ENCODE assay signal across 10 mouse cellular contexts in genomic region chr5:92498225-92498624, GRCm38 (mm10). TPM values are rescaled to one million over a fixed set of nuclear protein-coding genes. Genes with fewer than 3 reads are reported as not detected.
A peak's percentile ranks its signal among the peaks of the same experiment; 100 is the strongest.
DNase-seq lines count a peak whose midpoint lies in the region; ATAC-seq and TF ChIP-seq lines count a peak whose summit lies in the region.
"Had no signal": no experiment of that assay in that cellular context is flagged by ENCODE, and none has a peak within 500 bp of the region (broad histone marks: within the 10 kb centered on the region; RNA-seq: fewer than 3 reads in every experiment).

No protein-coding gene starts in this region.

- H3K4me3 ChIP-seq in kidney, postnatal 0 days (replicated peaks; ENCODE audit: low read depth, low read length), result no peak overlapping the region
- no peak overlapping the region for H3K4me3 ChIP-seq in kidney, embryonic 16.5 days (ENCODE audit: low read length)
- H3K4me3 ChIP-seq in limb, embryonic 10.5 days, result no peak overlapping the region
- H3K4me3 ChIP-seq: left cerebral cortex, adult 2 months had no signal

- no peaks in the 10 kb centered on the region for H3K36me3 ChIP-seq in kidney, postnatal 0 days (ENCODE audit: insufficient read depth, low read length)
- H3K36me3 ChIP-seq in kidney, embryonic 16.5 days (ENCODE audit: insufficient read depth, low read length), result no peaks in the 10 kb centered on the region
- no peaks in the 10 kb centered on the region for H3K36me3 ChIP-seq in limb, embryonic 10.5 days

- peak overlapping the region; percentile 36 for H3K27ac ChIP-seq in kidney, postnatal 0 days
- no peak overlapping the region for H3K27ac ChIP-seq in kidney, embryonic 16.5 days (ENCODE audit: low read length)
- peak overlapping the region; percentile 42; the same call in 1 of the 2 replicates for H3K27ac ChIP-seq in limb, embryonic 10.5 days
- H3K27ac ChIP-seq: left cerebral cortex, adult 2 months had no signal

- H3K4me2 ChIP-seq in kidney, postnatal 0 days (ENCODE audit: low read length), result no peak overlapping the region
- no peak overlapping the region for H3K4me2 ChIP-seq in kidney, embryonic 16.5 days (replicated peaks; ENCODE audit: low read depth, low read length)

- H3K9me3 ChIP-seq in kidney, postnatal 0 days (replicated peaks; ENCODE audit: low read length), result no peaks in the 10 kb centered on the region
- no peaks in the 10 kb centered on the region for H3K9me3 ChIP-seq in kidney, embryonic 16.5 days (ENCODE audit: low read length)
- H3K9me3 ChIP-seq in limb, embryonic 10.5 days (replicated peaks), result no peaks in the 10 kb centered on the region

- no peak for TF ChIP-seq CTCF in kidney, postnatal 0 days (IDR thresholded peaks at IDR 0.05; ENCODE audit: low read depth)

- ATAC-seq in kidney, postnatal 0 days (replicated peaks; ENCODE audit: low FRiP score, low read depth), result no peak
- no peak for ATAC-seq in kidney, embryonic 16.5 days (ENCODE audit: low FRiP score, low TSS enrichment)
- no peak for ATAC-seq in CD4-positive, CD25-positive, alpha-beta regulatory T cell, adult 4 months

- peak; percentile 12 for DNase-seq in cerebellum, adult 9-10 months
- DNase-seq in cerebellum, adult 18-20 months, result no peak
- DNase-seq in kidney, postnatal 0 days (ENCODE audit: low spot score), result no peak
- peak; percentile 75 for DNase-seq in adipocyte (ENCODE audit: low spot score)
- DNase-seq in limb, embryonic 10.5 days (ENCODE audit: low spot score), result no peak
- DNase-seq in gastrocnemius, postnatal 4 days (ENCODE audit: low spot score in 2 of 2), result no peak

- WGBS in kidney, postnatal 0 days, result 62% methylated on average over 3 of the region's 3 CpGs
- 74% methylated on average over 3 of the region's 3 CpGs for WGBS in kidney, embryonic 16.5 days
- 83% methylated on average over 3 of the region's 3 CpGs for WGBS in limb, embryonic 10.5 days

- H3K4me1 ChIP-seq in kidney, postnatal 0 days (replicated peaks; ENCODE audit: insufficient read depth, low read length), result no peaks in the 10 kb centered on the region
- peaks cover 14% of the 10 kb centered on the region for H3K4me1 ChIP-seq in kidney, embryonic 16.5 days (ENCODE audit: insufficient read depth, low read length)
- H3K4me1 ChIP-seq in limb, embryonic 10.5 days, result peaks cover 20% of the 10 kb centered on the region

- H3K9ac ChIP-seq in kidney, postnatal 0 days (ENCODE audit: low read depth, low read length), result no peak overlapping the region
- H3K9ac ChIP-seq in kidney, embryonic 16.5 days (replicated peaks; ENCODE audit: low read length), result no peak overlapping the region

- H3K27me3 ChIP-seq in kidney, postnatal 0 days (ENCODE audit: insufficient read depth, low read length), result no peaks in the 10 kb centered on the region
- no peaks in the 10 kb centered on the region for H3K27me3 ChIP-seq in kidney, embryonic 16.5 days (ENCODE audit: insufficient read depth, low read length)
- H3K27me3 ChIP-seq in limb, embryonic 10.5 days (ENCODE audit: low read depth, poor library complexity, severe bottlenecking), result no peaks in the 10 kb centered on the region

RNA-seq across cellular contexts. Expression of gene Scarb2, which starts 8.4 kb away (rescaled TPM):
- 9.1 and 10.2 TPM in 2 replicates for polyA plus RNA-seq in kidney, postnatal 0 days (2015; fragmentation: Nextera tagmentation; extraction: Ambion mirVana)
- 8.4 and 9.5 TPM in 2 replicates for polyA plus RNA-seq in kidney, embryonic 16.5 days (2015; fragmentation: Nextera tagmentation; extraction: Ambion mirVana)
- 5.7 and 7.2 TPM in 2 replicates for polyA plus RNA-seq in limb, embryonic 10.5 days (2016; fragmentation: Nextera tagmentation; extraction: Ambion mirVana)
- 10 to 100 TPM in 1 of 2 experiments, 1 to 10 TPM in 1; 9.1 to 13.0 TPM for polyA plus RNA-seq in CD4-positive, CD25-positive, alpha-beta regulatory T cell, adult 4 months (2017; shearing (Covaris generic))
- total RNA-seq in gastrocnemius, postnatal 4 days (2021), result 10 to 100 TPM; 90.2 to 96.8 TPM

RNA-seq across cellular contexts. Expression of gene Fam47e, which starts 56.6 kb away (rescaled TPM):
- polyA plus RNA-seq in kidney, postnatal 0 days (2015; fragmentation: Nextera tagmentation; extraction: Ambion mirVana), result 0.19 and 0.25 TPM in 2 replicates
- 0.22 and 0.45 TPM in 2 replicates for polyA plus RNA-seq in kidney, embryonic 16.5 days (2015; fragmentation: Nextera tagmentation; extraction: Ambion mirVana)
- polyA plus RNA-seq in limb, embryonic 10.5 days (2016; fragmentation: Nextera tagmentation; extraction: Ambion mirVana), result not detected in 2 replicates
- polyA plus RNA-seq in CD4-positive, CD25-positive, alpha-beta regulatory T cell, adult 4 months (2017; shearing (Covaris generic)), result not detected
- not detected for total RNA-seq in gastrocnemius, postnatal 4 days (2021)
- total RNA-seq: left cerebral cortex, adult 2 months; megakaryocyte progenitor cell, adult 5-6 weeks had no signal

Comparison
In these comparisons a context has a peak if more than half of its experiments do, and no peak if none do; other contexts are left out.
1. DNase-seq: peak in cerebellum, adult 9-10 months (single experiment) and adipocyte (single experiment); none in cerebellum, adult 18-20 months (0 of 2), kidney, postnatal 0 days (single experiment), limb, embryonic 10.5 days (single experiment) and gastrocnemius, postnatal 4 days (0 of 2).